Mouse (Mus musculus) ES-E14 (cell line): Measurements from ENCODE around the gene 9130230L23Rik.

ENCODE experiments used
- CHD2 ChIP-seq: IDR thresholded peaks from 2 replicates; pipeline ENCODE4 v1.6.1; 2014; ENCODE audit warnings: mild to moderate bottlenecking, low read depth, low read length, inconsistent platforms
- HCFC1 ChIP-seq: IDR thresholded peaks from 2 replicates; pipeline ENCODE4 v1.6.1; 2012; ENCODE audit warnings: low read length, inconsistent platforms, borderline replicate concordance; ENCODE audit not compliant: insufficient read depth
- MAFK ChIP-seq: IDR thresholded peaks from 2 replicates; pipeline ENCODE4 v1.6.1; 2014; ENCODE audit warnings: mild to moderate bottlenecking, low read depth, low read length, inconsistent platforms; ENCODE audit not compliant: insufficient read depth
- ZC3H11A ChIP-seq: IDR thresholded peaks from 2 replicates; pipeline ENCODE4 v1.6.1; 2012; ENCODE audit warnings: low read depth, mild to moderate bottlenecking, inconsistent platforms, low read length, borderline replicate concordance
- ZNF384 ChIP-seq: IDR thresholded peaks from 2 replicates; pipeline ENCODE4 v1.6.1; 2012; ENCODE audit warnings: low read depth, low read length, inconsistent platforms

- no peak for TF ChIP-seq ZC3H11A
- TF ChIP-seq MAFK, result no peak
- TF ChIP-seq ZNF384, result no peak
- no peak for TF ChIP-seq CHD2
- no peak for TF ChIP-seq HCFC1
These were observed 37.0 kb downstream of the 9130230L23Rik start for GRCm38 (mm10) chr5:65967091-65967490.
